Mouse (Mus musculus) gastrocnemius, adult 2 months (tissue): ENCODE data around the gene Trim71. TPM values are rescaled to one million over a fixed set of nuclear protein-coding genes. Genes with fewer than 3 reads are reported as not detected.

Source experiments
- DNase-seq: peaks from one replicate; pipeline ENCODE4 v3.0.0; 2022
- H3K27ac ChIP-seq: fragments of 200-600 bp; 2 replicates; pipeline ENCODE4 v1.8.1; 2022; ENCODE audit warnings: mild to moderate bottlenecking
- H3K4me3 ChIP-seq: fragments of 200-600 bp; 2 replicates; pipeline ENCODE4 v1.8.1; 2022; ENCODE audit warnings: mild to moderate bottlenecking, moderate library complexity
- CTCF ChIP-seq: fragments of 200-600 bp; IDR thresholded peaks from 2 replicates; pipeline ENCODE4 v1.8.1; 2022; ENCODE audit warnings: antibody characterized with exemption, mild to moderate bottlenecking, moderate library complexity
- intact Hi-C: fragments of 180-260 bp; cut with DNase I; formaldehyde crosslinking; loops from one replicate; pipeline ENCODE4 v1.15.1; 2025
- total RNA-seq, 2 experiments: library from RNA; stranded (reverse); gene quantifications; 2 replicates each; pipeline ENCODE4 v1.2.3; 2021

The Trim71 gene
- total RNA-seq, 2 experiments from 2014 or later: not detected

GRCm38 (mm10) chr9:114486808-114487207, 77.4 kb downstream of the Trim71 start:
- DNase-seq: no peak
- intact Hi-C loops: no loop called here
- Histone ChIP-seq H3K4me3 (no peak overlapping the region), H3K27ac (no peak overlapping the region)
- TF ChIP-seq CTCF: no peak

DNA sequence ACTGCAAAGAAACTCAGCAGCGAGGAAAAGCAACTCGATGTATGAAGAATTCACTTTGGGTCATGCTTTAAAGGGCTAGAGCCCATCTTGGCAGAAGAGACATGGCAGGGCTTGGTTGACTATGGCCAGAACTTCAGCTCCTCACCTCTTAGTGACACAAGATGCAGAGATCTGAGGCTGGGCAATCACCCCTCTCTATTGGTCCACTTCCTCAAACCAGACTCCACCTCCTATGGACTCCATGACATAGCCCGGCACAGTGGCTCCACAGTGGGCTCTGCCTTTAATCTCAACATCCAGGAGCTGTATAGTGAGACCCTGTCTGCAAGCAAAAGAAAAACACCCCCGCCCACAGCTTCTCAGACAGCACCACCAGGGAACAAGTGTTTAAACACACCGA, 79.4 kb downstream of the Trim71 start:
- Histone ChIP-seq H3K27ac (no peak overlapping the region), H3K4me3 (no peak overlapping the region)
- intact Hi-C loops: no loop called here
- TF ChIP-seq CTCF: no peak
- DNase-seq: no peak

DNA sequence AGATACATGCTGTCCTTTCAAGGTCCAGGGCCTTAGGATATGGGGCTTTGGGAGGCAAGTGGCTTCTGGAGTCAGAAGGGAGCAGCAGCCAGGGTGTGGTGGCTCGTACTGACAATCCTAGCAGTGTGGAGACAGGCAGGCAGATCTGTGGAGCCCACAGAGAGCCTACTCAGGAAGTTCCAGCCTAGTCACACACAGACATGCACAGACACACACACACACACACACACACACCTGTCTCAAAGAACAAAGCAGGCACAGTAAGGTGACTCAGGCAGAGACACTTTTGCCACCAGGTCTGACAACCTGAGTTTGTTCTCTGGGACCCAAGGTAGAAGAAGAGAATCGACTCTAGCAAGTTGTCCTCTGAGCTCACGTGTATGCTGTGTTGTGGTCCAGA, 83.2 kb downstream of the Trim71 start:
- no peak overlapping the region for H3K4me3 ChIP-seq
- intact Hi-C loops: no loop called here
- H3K27ac ChIP-seq: no peak overlapping the region
- no peak for TF ChIP-seq CTCF
- no peak for DNase-seq

GRCm38 (mm10) chr9:114477019-114477418, 87.2 kb downstream of the Trim71 start:
- intact Hi-C loops: no loop called here
- Histone ChIP-seq H3K4me3 (no peak overlapping the region), H3K27ac (no peak overlapping the region)
- TF ChIP-seq CTCF: no peak
- no peak for DNase-seq

DNA sequence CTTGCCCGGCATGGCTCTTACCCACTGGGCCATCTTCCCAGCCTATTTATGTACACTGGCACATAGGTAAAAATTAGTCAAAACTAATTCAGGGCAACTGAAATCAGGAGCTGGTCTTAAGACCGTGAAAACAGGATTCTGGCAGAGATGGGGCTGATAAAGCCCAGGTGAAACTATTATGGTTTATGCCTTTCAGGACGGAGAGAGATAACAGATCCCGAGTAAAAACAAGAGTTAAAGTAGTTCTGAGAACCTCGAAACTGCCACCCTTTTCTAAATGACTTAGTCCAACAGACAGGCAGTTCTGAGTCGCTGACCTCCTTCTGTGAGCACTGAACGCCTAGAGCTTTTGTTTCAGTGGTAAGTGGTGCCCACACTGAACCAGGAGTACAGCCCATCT, 92.3 kb downstream of the Trim71 start:
- intact Hi-C loops: no loop called here
- no peak for DNase-seq
- no peak overlapping the region for H3K27ac ChIP-seq
- no peak overlapping the region for H3K4me3 ChIP-seq
- no peak for TF ChIP-seq CTCF

DNA sequence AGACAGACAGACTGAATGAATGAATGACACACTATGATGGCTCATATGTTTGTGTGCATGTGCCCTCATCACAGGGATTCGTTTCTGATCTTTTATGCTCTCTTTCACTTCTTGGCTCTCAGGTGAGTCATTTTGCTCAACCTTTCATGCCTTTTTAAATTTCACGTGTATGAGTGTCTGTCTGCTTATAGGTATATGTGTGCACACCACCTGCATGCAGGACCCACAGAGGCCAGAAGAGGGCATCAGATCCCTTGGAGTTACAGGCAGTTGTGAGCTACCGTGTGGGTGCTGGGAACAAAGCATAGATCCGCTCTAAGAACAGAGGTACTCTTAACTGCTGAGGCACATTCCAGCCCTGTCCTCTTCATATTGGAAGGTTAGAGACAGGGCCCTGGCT, 95.5 kb downstream of the Trim71 start:
- no peak overlapping the region for H3K4me3 ChIP-seq
- no peak for DNase-seq
- no peak overlapping the region for H3K27ac ChIP-seq
- intact Hi-C loops: no loop called here
- no peak for TF ChIP-seq CTCF

DNA sequence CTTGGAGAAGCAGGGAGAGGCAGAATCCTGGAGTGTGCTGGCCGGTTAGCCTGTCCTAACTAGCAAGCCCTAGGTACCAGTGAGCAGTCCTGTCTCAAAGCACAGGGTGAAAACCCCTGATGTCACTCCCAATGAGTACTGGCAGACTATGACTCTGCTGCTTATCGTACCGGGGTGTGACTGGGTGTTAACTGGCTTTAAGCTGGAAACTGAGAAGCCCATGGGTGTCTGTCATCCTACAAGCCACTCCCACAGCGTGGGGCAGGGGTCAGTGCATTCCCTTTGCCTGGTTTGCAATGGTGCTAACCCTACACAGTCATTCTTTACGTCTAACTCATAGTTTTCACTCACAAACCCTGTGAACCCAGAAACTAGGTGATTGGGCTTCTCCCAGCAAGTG, 96.0 kb downstream of the Trim71 start:
- no peak overlapping the region for H3K27ac ChIP-seq
- DNase-seq: no peak
- intact Hi-C loops: no loop called here
- TF ChIP-seq CTCF: no peak
- H3K4me3 ChIP-seq: no peak overlapping the region

DNA sequence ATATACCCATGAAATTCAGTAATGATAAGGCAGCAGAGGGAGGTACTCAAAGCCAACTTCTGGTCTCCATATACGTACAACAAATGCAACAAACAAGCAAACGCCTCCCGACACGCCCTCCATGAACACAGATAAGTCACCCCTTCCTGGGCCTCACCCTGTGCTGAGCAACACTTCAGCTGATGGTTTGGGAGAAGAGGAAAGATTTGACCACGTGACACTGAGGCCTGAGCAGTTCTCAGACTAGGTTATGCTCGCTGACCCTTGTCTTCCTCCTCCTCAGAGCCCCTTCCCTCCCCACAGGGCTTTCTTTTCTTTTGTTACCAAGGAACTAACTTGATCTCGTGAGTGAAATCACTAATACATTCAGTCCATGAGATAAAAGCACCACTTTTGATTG, 97.3 kb downstream of the Trim71 start:
- intact Hi-C loops: no loop called here
- no peak overlapping the region for H3K4me3 ChIP-seq
- DNase-seq: no peak
- TF ChIP-seq CTCF: no peak
- no peak overlapping the region for H3K27ac ChIP-seq

- no peak for TF ChIP-seq CTCF
- DNase-seq: no peak
- no peak overlapping the region for H3K27ac ChIP-seq
- intact Hi-C loops: no loop called here
- no peak overlapping the region for H3K4me3 ChIP-seq
These were observed 98.7 kb downstream of the Trim71 start for GRCm38 (mm10) chr9:114465442-114465841.

- no peak for DNase-seq
- H3K4me3 ChIP-seq: no peak overlapping the region
- intact Hi-C loops: no loop called here
These were observed 101.6 kb downstream of the Trim71 start for GRCm38 (mm10) chr9:114462569-114462968.

GRCm38 (mm10) chr9:114458436-114458835, 105.7 kb downstream of the Trim71 start:
- no peak overlapping the region for H3K27ac ChIP-seq
- no peak overlapping the region for H3K4me3 ChIP-seq
- DNase-seq: no peak
- no peak for TF ChIP-seq CTCF
- intact Hi-C loops: no loop called here

More at GRCm38 (mm10) chr9:114462569-114462968, 101.6 kb downstream of the Trim71 start:
- no peak for TF ChIP-seq CTCF
- no peak overlapping the region for H3K27ac ChIP-seq

Other genes starting within 250 kb of the Trim71 start
- not detected for gene Bcl2a1c, start 234.2 kb downstream of the Trim71 start, total RNA-seq
- gene Crtap, start 173.7 kb downstream of the Trim71 start, total RNA-seq: 10 to 100 TPM in 1 of 2 experiments, 1 to 10 TPM in 1; 5.6 to 11.1 TPM
- 1 to 10 TPM; 3.2 to 4.4 TPM for gene Glb1, start 163.3 kb downstream of the Trim71 start, total RNA-seq
- 1 to 10 TPM; 1.5 to 1.6 TPM for gene Tmppe, start 163.3 kb downstream of the Trim71 start, total RNA-seq
- gene Ccr4, start 59.5 kb downstream of the Trim71 start, total RNA-seq: not detected
- gene C130032M10Rik, start 48.7 kb downstream of the Trim71 start, total RNA-seq: not detected
- gene Cnot10, start 75.8 kb upstream of the Trim71 start, total RNA-seq: 10 to 100 TPM; 17.1 TPM
- gene Dync1li1, start 124.4 kb upstream of the Trim71 start, total RNA-seq: 10 to 100 TPM; 33.7 to 36.5 TPM
- 1 to 10 TPM; 7.3 to 7.9 TPM for gene Cmtm6, start 166.7 kb upstream of the Trim71 start, total RNA-seq
- gene Cmtm7, start 217.5 kb upstream of the Trim71 start, total RNA-seq: 1 to 10 TPM; 3.9 to 5.5 TPM